Mouse (Mus musculus): ENCODE measurements around the gene 1300017J02Rik. TPM values are rescaled to one million over a fixed set of nuclear protein-coding genes. Genes with fewer than 3 reads are reported as not detected.

The 1300017J02Rik gene
- polyA plus RNA-seq, 1 experiment = 0.22 TPM

GRCm38 (mm10) chr9:103207846-103208245, 97.0 kb downstream of the 1300017J02Rik start:
- peak; percentile 91 for DNase-seq (ENCODE audit: low read depth)

GRCm38 (mm10) chr9:103205786-103206185, 99.1 kb downstream of the 1300017J02Rik start:
- no peak for DNase-seq (ENCODE audit: low read depth)
- TF ChIP-seq CTCF (IDR thresholded peaks at IDR 0.05; ENCODE audit: borderline replicate concordance, extremely low read depth, insufficient read depth, insufficient read length) = no peak

More at GRCm38 (mm10) chr9:103207846-103208245, 97.0 kb downstream of the 1300017J02Rik start:
- TF ChIP-seq POLR2A (IDR thresholded peaks at IDR 0.05; ENCODE audit: borderline replicate concordance, extremely low read depth, insufficient read depth, insufficient read length, poor library complexity, severe bottlenecking) (no peak), CTCF (IDR thresholded peaks at IDR 0.05; ENCODE audit: borderline replicate concordance, extremely low read depth, insufficient read depth, insufficient read length) (peak; percentile 92)

GRCm38 (mm10) chr9:103201561-103202260, 103.2 kb downstream of the 1300017J02Rik start, which contains the start of gene Srprb:
Srprb (minus strand) TSS chr9:103202137.
- peak; percentile 29; the same call in 1 of the 2 replicates for TF ChIP-seq POLR2A (IDR thresholded peaks at IDR 0.05; ENCODE audit: borderline replicate concordance, extremely low read depth, insufficient read depth, insufficient read length, poor library complexity, severe bottlenecking)
- TF ChIP-seq CTCF (IDR thresholded peaks at IDR 0.05; ENCODE audit: borderline replicate concordance, extremely low read depth, insufficient read depth, insufficient read length) = no peak
- peak; percentile 97 for DNase-seq (ENCODE audit: low read depth)

Other genes starting within 250 kb of the 1300017J02Rik start
- 54.5 and 125 TPM in 2 replicates for gene Rab6b, start 193.3 kb downstream of the 1300017J02Rik start, polyA plus RNA-seq (2012; rRNA removed)
- 58.0 and 59.4 TPM in 2 replicates for gene Srprb, start 102.9 kb downstream of the 1300017J02Rik start, polyA plus RNA-seq (2012; rRNA removed)
- gene Gm20425, start 74.8 kb downstream of the 1300017J02Rik start, polyA plus RNA-seq (2012; rRNA removed) = not detected in 2 replicates
- 10.2 and 19.0 TPM in 2 replicates for gene Trf, start 74.6 kb downstream of the 1300017J02Rik start, polyA plus RNA-seq (2012; rRNA removed)
- gene Topbp1, start 133 bp upstream of the 1300017J02Rik start, polyA plus RNA-seq (2012; rRNA removed) = 32.9 and 35.1 TPM in 2 replicates
- gene Cdv3, start 60.8 kb upstream of the 1300017J02Rik start, polyA plus RNA-seq (2012; rRNA removed) = 56.8 and 85.3 TPM in 2 replicates
- gene Bfsp2, start 175.3 kb upstream of the 1300017J02Rik start, polyA plus RNA-seq (2012; rRNA removed) = 1.8 and 2.1 TPM in 2 replicates